Mouse (Mus musculus): ENCODE data around the gene Grk4.

GRCm38 (mm10) chr5:34758762-34759161, 98.6 kb downstream of the Grk4 start:
- TF ChIP-seq CTCF (IDR thresholded peaks at IDR 0.05; ENCODE audit: borderline replicate concordance, extremely low read depth, insufficient read depth, insufficient read length) (no peak), POLR2A (IDR thresholded peaks at IDR 0.05; ENCODE audit: borderline replicate concordance, extremely low read depth, insufficient read depth, insufficient read length, poor library complexity, severe bottlenecking) (no peak)

Data from brain, embryonic 14.5 days (tissue).